Mouse (Mus musculus) cortical plate, adult 2 months (tissue): Measurements from ENCODE around the gene Gm42742.

Experiments used
- CTCF ChIP-seq: fragments of 200-500 bp; IDR thresholded peaks from 2 replicates; pipeline ENCODE4 v1.5.1; 2011; ENCODE audit warnings: mild to moderate bottlenecking, control low read depth, low read length; ENCODE audit not compliant: insufficient read depth; ENCODE audit errors: extremely low read depth
- POLR2A ChIP-seq: fragments of 200-500 bp; IDR thresholded peaks from 2 replicates; pipeline ENCODE4 v1.6.1; 2011; ENCODE audit warnings: mild to moderate bottlenecking, low read length, control low read depth; ENCODE audit not compliant: insufficient read depth; ENCODE audit errors: extremely low read depth

DNA sequence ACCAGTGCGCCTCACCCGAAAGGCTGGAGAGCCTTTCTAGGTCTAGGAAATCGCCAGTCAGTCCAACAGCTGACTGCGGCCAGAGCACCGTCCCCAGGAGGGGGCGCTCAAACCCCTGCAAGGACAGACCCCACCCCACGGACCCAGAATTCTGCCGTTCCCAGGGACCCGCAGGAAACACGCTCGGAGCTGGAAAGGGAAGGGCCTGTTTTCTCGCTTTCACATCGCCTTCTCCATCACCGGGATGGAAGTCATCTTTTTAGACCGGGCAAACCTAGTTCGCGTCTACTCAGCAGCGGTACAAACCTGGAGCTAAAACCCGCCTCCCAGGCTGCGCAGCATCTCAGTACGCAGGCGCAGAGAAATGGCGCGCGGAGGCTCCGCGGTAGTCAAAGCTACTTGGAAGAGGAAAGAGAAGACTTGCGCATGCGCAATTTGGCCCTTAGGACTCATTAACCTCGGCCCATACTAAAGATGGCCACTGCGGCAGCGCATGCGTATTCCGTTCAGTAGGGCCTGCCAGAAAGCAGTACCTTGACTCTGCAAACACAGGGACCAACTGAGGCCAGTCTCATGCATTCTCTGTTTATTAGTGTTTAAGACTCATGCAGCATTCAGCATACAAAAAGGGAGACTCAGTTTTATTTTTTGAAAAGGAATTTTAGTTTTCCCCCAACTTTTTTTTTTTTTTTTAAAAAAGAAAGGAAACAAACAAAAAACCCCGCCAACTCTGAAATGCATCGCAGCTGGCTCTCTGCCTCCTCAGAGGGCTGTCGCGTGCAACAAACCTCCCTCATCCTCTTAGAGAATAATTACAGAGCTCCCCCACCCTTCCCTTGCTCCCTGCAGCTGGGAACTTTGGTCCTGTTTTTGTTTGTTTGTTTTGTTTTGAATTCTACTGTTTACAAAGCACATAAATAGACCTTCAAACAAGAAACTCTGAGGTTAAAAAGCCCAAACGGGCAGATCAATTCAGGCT lies 3.6 kb downstream of the Gm42742 start, which contains the start of gene Pagr1a:
- TF ChIP-seq POLR2A (peak; percentile 89), CTCF (peak; percentile 52)
